Comparison of ENCODE assay signal across 11 mouse cellular contexts in the genomic region with DNA sequence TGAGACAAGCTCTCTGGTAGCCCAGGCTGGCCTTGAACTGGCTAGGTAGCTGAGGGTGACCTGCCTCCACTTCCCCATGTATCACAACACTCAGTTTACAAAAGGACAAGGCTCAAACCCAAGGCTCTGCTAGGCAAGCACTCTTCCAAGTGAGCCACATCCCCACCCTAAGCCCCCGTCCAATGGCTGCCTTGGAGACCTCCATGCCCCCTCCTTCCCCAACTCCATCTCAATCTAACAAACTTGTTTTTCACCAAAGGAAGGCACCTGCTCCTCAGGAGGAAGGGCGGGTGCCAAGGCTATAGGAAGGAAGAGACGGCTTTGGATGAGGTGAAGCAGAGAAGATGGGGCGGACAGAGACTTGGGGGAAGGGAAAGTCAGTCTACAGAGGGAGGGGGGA. TPM values are rescaled to one million over a fixed set of nuclear protein-coding genes. Genes with fewer than 3 reads are reported as not detected.
DNase-seq lines count a peak whose midpoint lies in the region; ATAC-seq and TF ChIP-seq lines count a peak whose summit lies in the region.
"Had no signal": no experiment of that assay in that cellular context is flagged by ENCODE, and none has a peak within 500 bp of the region (broad histone marks: within the 10 kb centered on the region; RNA-seq: fewer than 3 reads in every experiment).

No protein-coding gene starts in this region.

- no peak overlapping the region for H3K4me3 ChIP-seq in heart, postnatal 0 days (ENCODE audit: low read depth, low read length)
- peak overlapping the region; percentile 89 for H3K4me3 ChIP-seq in thymus, adult 2 months (ENCODE audit: control insufficient read depth, insufficient read depth, low read length)
- peak overlapping the region; percentile 96 for H3K4me3 ChIP-seq in liver, embryonic 13.5 days (replicated peaks)

- no peaks in the 10 kb centered on the region for H3K9me3 ChIP-seq in heart, postnatal 0 days (replicated peaks; ENCODE audit: control insufficient read depth, low read length)
- H3K9me3 ChIP-seq in liver, embryonic 13.5 days (replicated peaks) = no peaks in the 10 kb centered on the region

- 0 out of 2 replicates have a peak, but pooled peaks cover 5% of the 10 kb centered on the region for H3K27me3 ChIP-seq in heart, postnatal 0 days (ENCODE audit: control insufficient read depth, insufficient read depth, low read length)
- H3K27me3 ChIP-seq in thymus, adult 2 months (ENCODE audit: control insufficient read depth, insufficient read depth, low read length) = no peaks in the 10 kb centered on the region
- 0 out of 2 replicates have a peak, but pooled peaks cover 5% of the 10 kb centered on the region for H3K27me3 ChIP-seq in liver, embryonic 13.5 days

- TF ChIP-seq CTCF in heart, postnatal 0 days (IDR thresholded peaks at IDR 0.05; ENCODE audit: low read depth) = no peak
- TF ChIP-seq CTCF in thymus, adult 2 months (IDR thresholded peaks at IDR 0.05; ENCODE audit: borderline replicate concordance, control insufficient read depth, extremely low read depth, insufficient read depth, low read length, poor library complexity) = no peak

- ATAC-seq in heart, postnatal 0 days (ENCODE audit: insufficient read depth, low read depth) = no peak
- no peak for ATAC-seq in liver, embryonic 13.5 days (ENCODE audit: low read depth)

- TF ChIP-seq POLR2A in thymus, adult 2 months (IDR thresholded peaks at IDR 0.05; ENCODE audit: control insufficient read depth, extremely low read depth, insufficient read depth, low read length, poor library complexity) = no peak

- intact Hi-C loops in heart, postnatal 25 days (cut with DNase I) = no loop called here

- H3K4me2 ChIP-seq in heart, postnatal 0 days (ENCODE audit: low read depth, low read length) = peak overlapping the region; percentile 23; the same call in 1 of the 2 replicates
- peak overlapping the region; percentile 98 for H3K4me2 ChIP-seq in liver, embryonic 13.5 days

- no peak overlapping the region for H3K9ac ChIP-seq in heart, postnatal 0 days (replicated peaks; ENCODE audit: low read depth, low read length)
- peak overlapping the region; percentile 100 for H3K9ac ChIP-seq in liver, embryonic 13.5 days

- H3K27ac ChIP-seq in heart, postnatal 0 days (ENCODE audit: low read depth) = no peak overlapping the region
- H3K27ac ChIP-seq in thymus, adult 2 months (ENCODE audit: control insufficient read depth, insufficient read depth, low read length) = peak overlapping the region; percentile 97
- peak overlapping the region; percentile 100 for H3K27ac ChIP-seq in liver, embryonic 13.5 days

- TF ChIP-seq EP300 in heart, postnatal 0 days (IDR thresholded peaks at IDR 0.05; ENCODE audit: low read depth) = no peak

- no peak for DNase-seq in heart, postnatal 0 days (ENCODE audit: low spot score)
- DNase-seq in heart, postnatal 25 days (ENCODE audit: low spot score) = no peak
- peak; percentile 58 for DNase-seq in thymus, adult 2 months
- no peak for DNase-seq in thymus, postnatal 10 days (ENCODE audit: low spot score in 2 of 2)
- DNase-seq in liver, embryonic 13.5 days = no peak
- DNase-seq in layer of hippocampus, postnatal 10 days (ENCODE audit: low spot score in 2 of 2) = no peak
- no peak for DNase-seq in cerebellum, postnatal 36 days
- DNase-seq: cerebellum, adult 18-20 months had no signal

- no peaks in the 10 kb centered on the region for H3K36me3 ChIP-seq in heart, postnatal 0 days (replicated peaks; ENCODE audit: control insufficient read depth, insufficient read depth, low read length)
- H3K36me3 ChIP-seq in thymus, adult 2 months (ENCODE audit: control insufficient read depth, insufficient read depth, low read length) = peaks cover 10% of the 10 kb centered on the region
- H3K36me3 ChIP-seq in liver, embryonic 13.5 days = peaks cover 48% of the 10 kb centered on the region

- H3K4me1 ChIP-seq in heart, postnatal 0 days (ENCODE audit: control insufficient read depth, insufficient read depth) = peaks cover 11% of the 10 kb centered on the region; the same call in 1 of the 2 replicates
- H3K4me1 ChIP-seq in thymus, adult 2 months (replicated peaks; ENCODE audit: control insufficient read depth, insufficient read depth, low read length) = peaks cover 51% of the 10 kb centered on the region
- peaks cover 74% of the 10 kb centered on the region for H3K4me1 ChIP-seq in liver, embryonic 13.5 days (replicated peaks)

- 57% methylated on average over 4 of the region's 4 CpGs for WGBS in heart, postnatal 0 days
- WGBS in thymus, adult 2 months = 2% methylated on average over 4 of the region's 4 CpGs
- WGBS in liver, embryonic 13.5 days (ENCODE audit: insufficient replicate concordance) = 12% methylated on average over 4 of the region's 4 CpGs

RNA-seq across cellular contexts. Expression of a gene that starts 2.7 kb away (rescaled TPM):
- total RNA-seq in heart, postnatal 0 days (2014; rRNA removed; ENCODE audit: low replicate concordance) = 0.69 and 2.0 TPM in 2 replicates
- 0.85 and 0.98 TPM in 2 replicates for polyA plus RNA-seq in heart, postnatal 0 days (2015; fragmentation: Nextera tagmentation; extraction: Ambion mirVana)
- under 1 TPM; 0.70 to 0.81 TPM for total RNA-seq in heart, postnatal 25 days (2021)
- polyA plus RNA-seq in thymus, adult 2 months (2012; rRNA removed) = 402 and 429 TPM in 2 replicates
- polyA plus RNA-seq in liver, embryonic 13.5 days (2015; fragmentation: Nextera tagmentation; extraction: Ambion mirVana) = 126 and 128 TPM in 2 replicates
- under 1 TPM; 0.33 to 0.46 TPM for total RNA-seq in layer of hippocampus, postnatal 10 days (2021)

RNA-seq across cellular contexts. Expression of a gene that starts 23.8 kb away (rescaled TPM):
- total RNA-seq in heart, postnatal 0 days (2014; rRNA removed; ENCODE audit: low replicate concordance) = not detected in 2 replicates
- not detected in 2 replicates for polyA plus RNA-seq in heart, postnatal 0 days (2015; fragmentation: Nextera tagmentation; extraction: Ambion mirVana)
- not detected for total RNA-seq in heart, postnatal 25 days (2021)
- polyA plus RNA-seq in thymus, adult 2 months (2012; rRNA removed) = 0.85 and 1.00 TPM in 2 replicates
- not detected in 2 replicates for polyA plus RNA-seq in liver, embryonic 13.5 days (2015; fragmentation: Nextera tagmentation; extraction: Ambion mirVana)
- total RNA-seq in layer of hippocampus, postnatal 10 days (2021) = not detected
- total RNA-seq: adrenal gland, adult 18-20 months; left cerebral cortex, postnatal 25 days had no signal
- polyA plus RNA-seq: kidney, embryonic 14.5 days had no signal

RNA-seq across cellular contexts. Expression of a gene that starts 26.6 kb away (rescaled TPM):
- total RNA-seq in heart, postnatal 0 days (2014; rRNA removed; ENCODE audit: low replicate concordance) = 15.5 and 30.2 TPM in 2 replicates
- polyA plus RNA-seq in heart, postnatal 0 days (2015; fragmentation: Nextera tagmentation; extraction: Ambion mirVana) = 13.1 and 13.5 TPM in 2 replicates
- total RNA-seq in heart, postnatal 25 days (2021) = 1 to 10 TPM; 7.6 TPM
- 166 and 168 TPM in 2 replicates for polyA plus RNA-seq in thymus, adult 2 months (2012; rRNA removed)
- polyA plus RNA-seq in liver, embryonic 13.5 days (2015; fragmentation: Nextera tagmentation; extraction: Ambion mirVana) = 15.2 and 16.5 TPM in 2 replicates
- 10 to 100 TPM; 33.5 to 34.3 TPM for total RNA-seq in layer of hippocampus, postnatal 10 days (2021)

RNA-seq across cellular contexts. Expression of a gene that starts 39.0 kb away (rescaled TPM):
- total RNA-seq in heart, postnatal 0 days (2014; rRNA removed; ENCODE audit: low replicate concordance) = not detected in 2 replicates
- 0.14 TPM in 1 of 2 replicates, not detected in the other for polyA plus RNA-seq in heart, postnatal 0 days (2015; fragmentation: Nextera tagmentation; extraction: Ambion mirVana)
- not detected for total RNA-seq in heart, postnatal 25 days (2021)
- polyA plus RNA-seq in thymus, adult 2 months (2012; rRNA removed) = 0.12 TPM in 1 of 2 replicates, not detected in the other
- polyA plus RNA-seq in liver, embryonic 13.5 days (2015; fragmentation: Nextera tagmentation; extraction: Ambion mirVana) = not detected in 2 replicates
- total RNA-seq in layer of hippocampus, postnatal 10 days (2021) = not detected
- total RNA-seq: left cerebral cortex, postnatal 25 days had no signal

RNA-seq across cellular contexts. Expression of a gene that starts 56.3 kb away (rescaled TPM):
- total RNA-seq in heart, postnatal 0 days (2014; rRNA removed; ENCODE audit: low replicate concordance) = 0.95 and 4.1 TPM in 2 replicates
- polyA plus RNA-seq in heart, postnatal 0 days (2015; fragmentation: Nextera tagmentation; extraction: Ambion mirVana) = 2.8 and 2.9 TPM in 2 replicates
- total RNA-seq in heart, postnatal 25 days (2021) = 1 to 10 TPM; 1.8 to 2.5 TPM
- polyA plus RNA-seq in thymus, adult 2 months (2012; rRNA removed) = 6.2 and 6.8 TPM in 2 replicates
- 2.5 and 2.6 TPM in 2 replicates for polyA plus RNA-seq in liver, embryonic 13.5 days (2015; fragmentation: Nextera tagmentation; extraction: Ambion mirVana)
- total RNA-seq in layer of hippocampus, postnatal 10 days (2021) = 10 to 100 TPM; 13.0 to 15.1 TPM
